Mouse (Mus musculus): ENCODE data around the gene Dock11. TPM values are rescaled to one million over a fixed set of nuclear protein-coding genes. Genes with fewer than 3 reads are reported as not detected.

Gene Dock11
- polyA plus RNA-seq, 1 experiment from 2014 or later: 15.7 TPM

DNA sequence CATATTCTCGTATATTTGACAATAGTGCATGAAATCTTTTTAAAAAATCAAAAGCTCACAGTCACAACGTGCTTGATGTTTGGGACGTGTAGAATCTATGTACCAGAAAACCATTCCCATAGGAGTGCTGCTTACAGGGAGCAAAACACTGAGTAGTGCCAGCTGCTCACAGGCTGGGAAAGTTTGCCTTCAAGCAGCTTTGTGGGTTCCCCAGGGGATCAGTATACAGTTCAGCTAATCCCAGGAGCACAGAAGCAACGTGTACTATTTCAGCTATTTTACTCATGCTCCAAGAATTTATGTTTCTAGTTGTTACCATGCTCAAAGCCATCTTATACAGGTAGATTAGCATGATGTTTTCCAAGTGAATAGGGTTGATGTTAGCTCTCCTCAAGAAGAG lies 157.1 kb downstream of the Dock11 start:
- H3K9me3 ChIP-seq (ENCODE audit: control insufficient read depth, low read length): no peaks in the 10 kb centered on the region
- H3K36me3 ChIP-seq (ENCODE audit: control insufficient read depth, insufficient read depth, low read length): no peaks in the 10 kb centered on the region
- H3K4me3 ChIP-seq (ENCODE audit: low read depth, low read length): no peak overlapping the region
- no peak overlapping the region for H3K9ac ChIP-seq (replicated peaks; ENCODE audit: low read depth, low read length)
- no peaks in the 10 kb centered on the region for H3K27me3 ChIP-seq (ENCODE audit: control insufficient read depth, insufficient read depth, low read length)
- no peak overlapping the region for H3K4me2 ChIP-seq (ENCODE audit: low read depth, low read length)
- ATAC-seq (ENCODE audit: low read depth): no peak
- no peak overlapping the region for H3K27ac ChIP-seq (ENCODE audit: low read depth, low read length)
- WGBS: 60% methylated on average over 4 of the region's 4 CpGs
- H3K4me1 ChIP-seq (ENCODE audit: control insufficient read depth, insufficient read depth, low read length): no peaks in the 10 kb centered on the region

DNA sequence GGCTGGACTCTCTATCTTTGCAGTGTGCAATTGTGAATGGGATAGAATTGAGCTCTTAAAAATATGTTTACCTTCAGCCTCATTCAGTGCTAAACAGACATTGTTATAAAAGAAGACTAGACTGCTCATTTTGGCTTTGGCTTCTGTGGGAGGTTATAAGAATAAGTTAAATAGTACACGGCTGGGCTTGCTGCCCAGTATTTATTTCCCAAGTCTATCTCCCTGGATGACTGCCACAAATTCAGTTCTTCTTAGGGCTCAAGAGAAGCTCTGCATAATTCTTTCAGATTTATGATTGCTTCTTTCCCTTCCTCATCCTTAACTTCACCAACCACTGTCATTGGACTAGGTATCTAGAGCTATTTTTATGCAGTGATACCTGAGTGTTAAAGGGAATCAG lies 158.8 kb downstream of the Dock11 start:
- Histone ChIP-seq H3K27ac (ENCODE audit: low read depth, low read length) (no peak overlapping the region), H3K4me3 (ENCODE audit: low read depth, low read length) (no peak overlapping the region), H3K9ac (replicated peaks; ENCODE audit: low read depth, low read length) (no peak overlapping the region), H3K27me3 (ENCODE audit: control insufficient read depth, insufficient read depth, low read length) (no peaks in the 10 kb centered on the region), H3K9me3 (ENCODE audit: control insufficient read depth, low read length) (no peaks in the 10 kb centered on the region), H3K4me1 (ENCODE audit: control insufficient read depth, insufficient read depth, low read length) (no peaks in the 10 kb centered on the region), H3K36me3 (ENCODE audit: control insufficient read depth, insufficient read depth, low read length) (no peaks in the 10 kb centered on the region), H3K4me2 (ENCODE audit: low read depth, low read length) (no peak overlapping the region)
- no peak for ATAC-seq (ENCODE audit: low read depth)
- WGBS: 68% methylated on average over 1 of the region's 1 CpGs

GRCm38 (mm10) chrX:36050312-36050711 lies 161.7 kb downstream of the Dock11 start:
- Histone ChIP-seq H3K9ac (replicated peaks; ENCODE audit: low read depth, low read length) (no peak overlapping the region), H3K4me2 (ENCODE audit: low read depth, low read length) (no peak overlapping the region), H3K4me3 (ENCODE audit: low read depth, low read length) (no peak overlapping the region), H3K9me3 (ENCODE audit: control insufficient read depth, low read length) (no peaks in the 10 kb centered on the region), H3K4me1 (ENCODE audit: control insufficient read depth, insufficient read depth, low read length) (no peaks in the 10 kb centered on the region), H3K36me3 (ENCODE audit: control insufficient read depth, insufficient read depth, low read length) (no peaks in the 10 kb centered on the region), H3K27ac (ENCODE audit: low read depth, low read length) (no peak overlapping the region), H3K27me3 (ENCODE audit: control insufficient read depth, insufficient read depth, low read length) (no peaks in the 10 kb centered on the region)
- no peak for ATAC-seq (ENCODE audit: low read depth)

DNA sequence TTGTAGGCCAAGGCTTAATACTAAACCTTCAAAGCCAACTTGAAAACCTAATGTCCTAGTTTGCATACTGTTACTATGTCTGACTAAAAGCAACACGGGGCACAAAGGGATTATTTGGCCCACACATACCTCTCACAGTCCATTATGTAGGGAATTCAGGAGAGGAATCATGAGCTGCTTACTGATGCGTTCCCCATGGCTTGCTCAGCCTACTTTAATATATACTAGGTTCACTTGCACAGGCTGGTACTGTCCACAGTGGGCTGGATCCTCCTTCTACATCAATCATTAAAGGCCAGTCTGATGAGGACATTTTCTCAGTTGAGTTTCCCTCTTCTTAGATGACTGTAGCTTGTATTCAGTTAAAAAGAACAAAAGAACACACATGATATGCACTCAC lies 185.4 kb downstream of the Dock11 start:
- WGBS: 67% methylated on average over 2 of the region's 2 CpGs
- no peak for ATAC-seq (ENCODE audit: low read depth)
- Histone ChIP-seq H3K27me3 (ENCODE audit: control insufficient read depth, insufficient read depth, low read length) (no peaks in the 10 kb centered on the region), H3K9ac (replicated peaks; ENCODE audit: low read depth, low read length) (no peak overlapping the region), H3K36me3 (ENCODE audit: control insufficient read depth, insufficient read depth, low read length) (no peaks in the 10 kb centered on the region), H3K4me2 (ENCODE audit: low read depth, low read length) (no peak overlapping the region), H3K4me3 (ENCODE audit: low read depth, low read length) (no peak overlapping the region), H3K4me1 (ENCODE audit: control insufficient read depth, insufficient read depth, low read length) (no peaks in the 10 kb centered on the region), H3K9me3 (ENCODE audit: control insufficient read depth, low read length) (no peaks in the 10 kb centered on the region), H3K27ac (ENCODE audit: low read depth, low read length) (no peak overlapping the region)

DNA sequence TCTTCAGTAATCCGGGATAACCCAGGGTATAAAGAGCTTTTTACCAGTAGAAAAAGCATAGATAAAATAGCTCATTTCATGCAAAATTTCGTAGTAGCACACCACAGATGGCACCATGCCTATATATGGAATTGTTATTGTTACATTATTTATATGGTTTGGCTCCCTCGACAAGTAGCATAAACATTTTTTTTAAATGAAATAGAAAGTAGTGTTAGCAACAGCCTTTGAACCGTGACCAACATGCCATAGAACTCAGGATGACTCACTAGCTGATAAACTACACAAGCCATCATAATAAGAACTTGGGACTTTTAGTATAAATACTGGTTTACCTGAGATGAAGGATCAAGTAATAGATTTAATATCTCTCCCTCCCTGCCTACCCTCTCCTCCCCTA lies 188.5 kb downstream of the Dock11 start:
- Histone ChIP-seq H3K4me3 (ENCODE audit: low read depth, low read length) (no peak overlapping the region), H3K9ac (replicated peaks; ENCODE audit: low read depth, low read length) (no peak overlapping the region), H3K36me3 (ENCODE audit: control insufficient read depth, insufficient read depth, low read length) (no peaks in the 10 kb centered on the region), H3K4me1 (ENCODE audit: control insufficient read depth, insufficient read depth, low read length) (no peaks in the 10 kb centered on the region), H3K27ac (ENCODE audit: low read depth, low read length) (no peak overlapping the region), H3K27me3 (ENCODE audit: control insufficient read depth, insufficient read depth, low read length) (no peaks in the 10 kb centered on the region), H3K4me2 (ENCODE audit: low read depth, low read length) (no peak overlapping the region), H3K9me3 (ENCODE audit: control insufficient read depth, low read length) (no peaks in the 10 kb centered on the region)
- no peak for ATAC-seq (ENCODE audit: low read depth)
- WGBS: 80% methylated on average over 4 of the region's 4 CpGs

DNA sequence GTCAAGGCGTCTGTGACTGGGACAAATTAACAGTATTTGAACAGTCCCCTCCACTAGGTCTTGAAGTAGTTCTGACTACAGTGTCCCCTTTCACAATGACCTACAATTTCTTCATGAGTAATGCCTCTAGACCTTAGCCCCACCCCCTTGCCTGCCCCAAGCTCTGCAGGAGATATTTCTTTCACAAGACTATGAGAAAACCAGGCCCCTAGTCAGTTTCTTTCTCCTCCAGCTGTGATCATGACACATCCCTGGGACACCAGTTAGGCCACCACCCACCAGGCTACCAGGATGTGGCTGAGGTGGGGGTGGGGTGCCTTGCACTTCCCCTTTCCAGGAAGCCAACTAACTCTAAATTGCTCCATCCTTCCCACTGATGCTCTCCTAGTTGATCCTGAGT lies 194.3 kb downstream of the Dock11 start:
- Histone ChIP-seq H3K4me2 (ENCODE audit: low read depth, low read length) (no peak overlapping the region), H3K4me1 (ENCODE audit: control insufficient read depth, insufficient read depth, low read length) (no peaks in the 10 kb centered on the region), H3K9ac (replicated peaks; ENCODE audit: low read depth, low read length) (no peak overlapping the region), H3K4me3 (ENCODE audit: low read depth, low read length) (no peak overlapping the region), H3K27ac (ENCODE audit: low read depth, low read length) (no peak overlapping the region), H3K27me3 (ENCODE audit: control insufficient read depth, insufficient read depth, low read length) (no peaks in the 10 kb centered on the region), H3K9me3 (ENCODE audit: control insufficient read depth, low read length) (no peaks in the 10 kb centered on the region), H3K36me3 (ENCODE audit: control insufficient read depth, insufficient read depth, low read length) (no peaks in the 10 kb centered on the region)
- WGBS: 81% methylated on average over 1 of the region's 1 CpGs
- ATAC-seq (ENCODE audit: low read depth): no peak

DNA sequence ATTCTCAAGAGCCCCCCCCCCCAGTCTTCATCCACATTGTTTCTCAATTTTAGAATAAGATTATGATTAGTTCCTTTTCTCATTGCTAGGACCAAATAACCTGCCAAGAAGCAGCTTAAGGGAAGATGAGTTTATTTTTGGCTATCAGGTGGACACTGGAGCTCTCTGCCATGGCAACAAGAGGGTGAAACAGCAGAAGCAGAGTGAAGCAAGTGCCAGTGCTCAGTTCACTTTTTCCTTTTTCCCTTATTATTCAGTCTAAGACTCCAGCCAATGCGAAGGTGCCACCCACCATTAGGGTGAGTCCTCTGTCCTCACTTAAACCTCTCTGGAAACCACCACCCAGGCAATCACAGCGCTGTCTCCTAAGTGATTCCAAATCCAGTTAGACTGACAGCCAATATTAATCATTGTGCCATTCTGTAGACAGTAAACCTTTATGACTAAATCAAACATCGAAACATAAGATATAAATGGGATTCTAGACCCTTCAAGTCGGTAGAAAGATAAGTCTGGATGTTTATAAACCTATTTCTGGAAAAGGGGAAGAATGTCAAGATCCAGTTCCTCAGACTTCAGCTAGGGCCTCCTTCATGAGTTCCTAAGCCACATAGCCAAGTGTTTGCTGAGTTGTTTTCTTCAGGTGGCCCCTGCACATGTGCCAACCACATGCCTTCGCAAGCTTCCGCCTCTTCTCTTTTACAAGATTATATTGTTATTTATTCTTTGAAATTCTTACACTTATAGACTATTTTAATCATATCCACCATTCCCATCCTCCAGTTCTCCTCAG lies 200.0 kb downstream of the Dock11 start:
- Histone ChIP-seq H3K4me2 (ENCODE audit: low read depth, low read length) (no peak overlapping the region), H3K9ac (replicated peaks; ENCODE audit: low read depth, low read length) (no peak overlapping the region), H3K9me3 (ENCODE audit: control insufficient read depth, low read length) (no peaks in the 10 kb centered on the region), H3K27ac (ENCODE audit: low read depth, low read length) (no peak overlapping the region), H3K4me3 (ENCODE audit: low read depth, low read length) (no peak overlapping the region), H3K4me1 (ENCODE audit: control insufficient read depth, insufficient read depth, low read length) (no peaks in the 10 kb centered on the region), H3K27me3 (ENCODE audit: control insufficient read depth, insufficient read depth, low read length) (no peaks in the 10 kb centered on the region), H3K36me3 (ENCODE audit: control insufficient read depth, insufficient read depth, low read length) (no peaks in the 10 kb centered on the region)
- 90% methylated on average over 6 of the region's 6 CpGs for WGBS
- no peak for ATAC-seq (ENCODE audit: low read depth)

DNA sequence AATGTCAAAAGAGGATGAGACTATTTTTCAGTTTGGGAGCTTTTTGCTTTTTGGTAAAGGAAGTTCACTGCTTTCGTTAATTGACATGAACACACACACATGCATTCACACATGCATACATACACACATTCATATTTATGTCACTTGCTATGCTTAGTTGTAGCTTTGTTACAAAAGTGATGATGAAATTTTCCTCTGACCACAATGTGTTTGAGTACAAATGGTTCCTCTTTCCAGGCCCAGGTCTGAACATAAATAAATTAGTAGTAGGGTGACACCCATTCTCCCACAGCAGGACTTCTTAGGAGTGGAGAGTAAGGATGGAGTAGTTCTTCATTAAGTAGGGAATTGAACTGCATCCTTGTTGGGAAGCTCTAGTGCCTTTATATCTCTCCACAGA lies 212.3 kb downstream of the Dock11 start:
- WGBS: 79% methylated on average over 1 of the region's 1 CpGs
- no peaks in the 10 kb centered on the region for H3K36me3 ChIP-seq (ENCODE audit: control insufficient read depth, insufficient read depth, low read length)
- no peaks in the 10 kb centered on the region for H3K27me3 ChIP-seq (ENCODE audit: control insufficient read depth, insufficient read depth, low read length)
- no peak overlapping the region for H3K4me3 ChIP-seq (ENCODE audit: low read depth, low read length)
- no peaks in the 10 kb centered on the region for H3K4me1 ChIP-seq (ENCODE audit: control insufficient read depth, insufficient read depth, low read length)
- H3K27ac ChIP-seq (ENCODE audit: low read depth, low read length): no peak overlapping the region
- no peak overlapping the region for H3K4me2 ChIP-seq (ENCODE audit: low read depth, low read length)
- ATAC-seq (ENCODE audit: low read depth): no peak
- no peaks in the 10 kb centered on the region for H3K9me3 ChIP-seq (ENCODE audit: control insufficient read depth, low read length)
- no peak overlapping the region for H3K9ac ChIP-seq (replicated peaks; ENCODE audit: low read depth, low read length)

DNA sequence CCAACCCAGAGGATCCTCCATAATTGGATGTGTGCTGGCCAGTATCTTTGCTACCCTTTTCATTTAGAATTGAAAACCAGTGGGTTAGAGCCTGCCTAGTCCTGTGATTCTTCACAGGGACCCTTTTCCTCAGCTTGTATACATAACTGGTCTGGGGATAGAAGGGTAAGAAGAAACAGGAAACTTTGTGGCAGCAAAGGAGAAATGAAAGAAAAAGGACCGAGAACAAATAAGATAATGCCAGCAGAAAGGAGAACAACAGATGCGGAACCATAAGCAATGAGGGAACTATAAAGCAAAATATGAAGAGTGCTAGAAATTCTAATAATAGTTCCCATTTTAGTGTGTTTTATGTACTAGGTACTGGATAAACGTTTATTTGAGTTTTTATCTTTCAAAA lies 212.7 kb downstream of the Dock11 start:
- ATAC-seq (ENCODE audit: low read depth): no peak
- Histone ChIP-seq H3K9ac (replicated peaks; ENCODE audit: low read depth, low read length) (no peak overlapping the region), H3K27me3 (ENCODE audit: control insufficient read depth, insufficient read depth, low read length) (no peaks in the 10 kb centered on the region), H3K27ac (ENCODE audit: low read depth, low read length) (no peak overlapping the region), H3K4me2 (ENCODE audit: low read depth, low read length) (no peak overlapping the region), H3K4me1 (ENCODE audit: control insufficient read depth, insufficient read depth, low read length) (no peaks in the 10 kb centered on the region), H3K36me3 (ENCODE audit: control insufficient read depth, insufficient read depth, low read length) (no peaks in the 10 kb centered on the region), H3K4me3 (ENCODE audit: low read depth, low read length) (no peak overlapping the region), H3K9me3 (ENCODE audit: control insufficient read depth, low read length) (no peaks in the 10 kb centered on the region)
- WGBS: 76% methylated on average over 3 of the region's 3 CpGs

Measured in neural tube, embryonic 14.5 days (tissue).